Mouse (Mus musculus) erythroid progenitor cell, adult 5-6 weeks (primary cell): Measurements from ENCODE around the gene Ube2u. TPM values are rescaled to one million over a fixed set of nuclear protein-coding genes. Genes with fewer than 3 reads are reported as not detected.

Experiments used
- ATAC-seq: replicated peaks from 2 replicates; pipeline ENCODE4 v1.8.0; 2016; ENCODE audit warnings: moderate number of reproducible peaks, mild to moderate bottlenecking, moderate TSS enrichment, inconsistent platforms; ENCODE audit not compliant: poor library complexity, low FRiP score, severe bottlenecking
- total RNA-seq, 2 experiments: library from RNA; stranded (forward) in 1 of 2; stranded (reverse) in 1 of 2; fragments of 150-400 nt in 1 of 2; fragments of 186-747, 209-891 nt in 1 of 2; gene quantifications; 2 replicates each; pipeline versions ENCODE4 v1.2.3 to v1.2.4; 2015 to 2017; ENCODE audit warnings: low replicate concordance in 2 of 2

Gene Ube2u
- total RNA-seq, 2 experiments from 2014 or later: not detected

- no peak for ATAC-seq
These were observed 59.2 kb downstream of the Ube2u start for GRCm38 (mm10) chr4:100537898-100538297.

- no peak for ATAC-seq
These were observed 60.8 kb downstream of the Ube2u start for GRCm38 (mm10) chr4:100539483-100539882.

- ATAC-seq: no peak
These were observed 69.3 kb downstream of the Ube2u start for GRCm38 (mm10) chr4:100547905-100548304.

GRCm38 (mm10) chr4:100553296-100553695 lies 74.6 kb downstream of the Ube2u start:
- no peak for ATAC-seq

GRCm38 (mm10) chr4:100588236-100589206 lies 109.9 kb downstream of the Ube2u start:
- no peak for ATAC-seq

- no peak for ATAC-seq
These were observed 117.1 kb downstream of the Ube2u start for GRCm38 (mm10) chr4:100595771-100596170.

GRCm38 (mm10) chr4:100596630-100597029 lies 118.0 kb downstream of the Ube2u start:
- no peak for ATAC-seq

- no peak for ATAC-seq
These were observed 118.4 kb downstream of the Ube2u start for GRCm38 (mm10) chr4:100597049-100597448.
